Mouse (Mus musculus): ENCODE measurements at regions not wholly inside any gene's neighbourhood (a gene's known extent, or its start where the extent isn't known, plus 50 kb on each side); places are given as distances from the start of the nearest gene placed in this dataset.

GRCm38 (mm10) chr10:111419375-111420194, 53.4 kb upstream of the Nap1l1 start:
- CTCF ChIA-PET: interaction anchor here (1.1 kb wide), 1 partner anchor 27 kb away, joined by 3 read pairs; no protein-coding TSS in a partner anchor

GRCm38 (mm10) chr10:111420195-111420838, 52.7 kb upstream of the Nap1l1 start:
- CTCF ChIA-PET: interaction anchor here (1.1 kb wide), 1 partner anchor 27 kb away, joined by 3 read pairs; no protein-coding TSS in a partner anchor

GRCm38 (mm10) chr10:111422057-111422456, 51.0 kb upstream of the Nap1l1 start:
- CTCF ChIA-PET: no interaction called here

- CTCF ChIA-PET: no interaction called here
Observed at GRCm38 (mm10) chr10:111422649-111423048, 50.4 kb upstream of the Nap1l1 start.

Measured in spleen, embryonic (tissue).